Comparison of ENCODE assay signal across 27 mouse cellular contexts in genomic region chr1:168178611-168179010, GRCm38 (mm10).
DNase-seq lines count a peak whose midpoint lies in the region; ATAC-seq and TF ChIP-seq lines count a peak whose summit lies in the region.
"Had no signal": no experiment of that assay in that cellular context is flagged by ENCODE, and none has a peak within 500 bp of the region (broad histone marks: within the 10 kb centered on the region; RNA-seq: fewer than 3 reads in every experiment).

No protein-coding gene starts in this region.

- TF ChIP-seq EP300 in lung, postnatal 0 days (IDR thresholded peaks at IDR 0.05) = no peak
- peak; percentile 69; the same call in 1 of the 2 replicates for TF ChIP-seq EP300 in heart, postnatal 0 days (IDR thresholded peaks at IDR 0.05; ENCODE audit: low read depth)

- H3K27me3 ChIP-seq in lung, postnatal 0 days (replicated peaks; ENCODE audit: insufficient read depth, low read length) = no peaks in the 10 kb centered on the region
- H3K27me3 ChIP-seq in heart, postnatal 0 days (ENCODE audit: control insufficient read depth, insufficient read depth, low read length) = no peaks in the 10 kb centered on the region
- H3K27me3 ChIP-seq: CH12.LX; embryonic facial prominence, embryonic 15.5 days; hindbrain, embryonic 13.5 days; kidney, embryonic 15.5 days; liver, embryonic 13.5 days; midbrain, embryonic 15.5 days; neural tube, embryonic 12.5 days; Patski had no signal

- no peak for ATAC-seq in lung, postnatal 0 days
- ATAC-seq in heart, postnatal 0 days (ENCODE audit: insufficient read depth, low read depth) = no peak; the same call in 1 of the 2 replicates
- ATAC-seq: forebrain, embryonic 14.5 days; midbrain, embryonic 15.5 days; Patski had no signal

- no peak overlapping the region for H3K4me2 ChIP-seq in lung, postnatal 0 days (replicated peaks; ENCODE audit: low read depth, low read length)
- no peak overlapping the region for H3K4me2 ChIP-seq in heart, postnatal 0 days (ENCODE audit: low read depth, low read length)
- H3K4me2 ChIP-seq: embryonic facial prominence, embryonic 15.5 days; hindbrain, embryonic 13.5 days; kidney, embryonic 15.5 days; liver, embryonic 13.5 days; midbrain, embryonic 15.5 days; neural tube, embryonic 12.5 days had no signal

- H3K4me3 ChIP-seq in lung, postnatal 0 days (ENCODE audit: low read depth, low read length) = no peak overlapping the region
- no peak overlapping the region for H3K4me3 ChIP-seq in lung, adult 2 months (replicated peaks; ENCODE audit: extremely low read depth, low read depth, low read length)
- no peak overlapping the region for H3K4me3 ChIP-seq in heart, postnatal 0 days (ENCODE audit: low read depth, low read length)
- H3K4me3 ChIP-seq: embryonic facial prominence, embryonic 15.5 days; hindbrain, embryonic 13.5 days; kidney, embryonic 15.5 days; left cerebral cortex, adult 2 months; liver, embryonic 13.5 days; midbrain, embryonic 15.5 days; neural tube, embryonic 12.5 days had no signal

- H3K9me3 ChIP-seq in lung, postnatal 0 days (ENCODE audit: low read length) = no peaks in the 10 kb centered on the region
- H3K9me3 ChIP-seq in heart, postnatal 0 days (replicated peaks; ENCODE audit: control insufficient read depth, low read length) = no peaks in the 10 kb centered on the region
- H3K9me3 ChIP-seq: embryonic facial prominence, embryonic 15.5 days; hindbrain, embryonic 13.5 days; kidney, embryonic 15.5 days; liver, embryonic 13.5 days; midbrain, embryonic 15.5 days; neural tube, embryonic 12.5 days had no signal

- H3K36me3 ChIP-seq in lung, postnatal 0 days (ENCODE audit: insufficient read depth, low read length) = 0 out of 2 replicates have a peak, but pooled peaks cover 12% of the 10 kb centered on the region
- H3K36me3 ChIP-seq in heart, postnatal 0 days (replicated peaks; ENCODE audit: control insufficient read depth, insufficient read depth, low read length) = peaks cover 23% of the 10 kb centered on the region
- H3K36me3 ChIP-seq: G1E had no signal

- H3K4me1 ChIP-seq in lung, postnatal 0 days (ENCODE audit: insufficient read depth, low read depth, low read length) = no peaks in the 10 kb centered on the region
- no peaks in the 10 kb centered on the region for H3K4me1 ChIP-seq in lung, adult 2 months (ENCODE audit: control insufficient read depth, insufficient read depth, low read length)
- peaks cover 35% of the 10 kb centered on the region for H3K4me1 ChIP-seq in heart, postnatal 0 days (ENCODE audit: control insufficient read depth, insufficient read depth)
- H3K4me1 ChIP-seq: hindbrain, embryonic 13.5 days; liver, embryonic 13.5 days; midbrain, embryonic 15.5 days; neural tube, embryonic 12.5 days had no signal

- H3K27ac ChIP-seq in lung, postnatal 0 days (ENCODE audit: low read length) = no peak overlapping the region
- peak overlapping the region; percentile 78 for H3K27ac ChIP-seq in heart, postnatal 0 days (ENCODE audit: low read depth)
- H3K27ac ChIP-seq: embryonic facial prominence, embryonic 15.5 days; hindbrain, embryonic 13.5 days; left cerebral cortex, adult 2 months; liver, embryonic 13.5 days; midbrain, embryonic 15.5 days; neural tube, embryonic 12.5 days had no signal

- H3K9ac ChIP-seq in lung, postnatal 0 days (replicated peaks; ENCODE audit: low read depth) = no peak overlapping the region
- no peak overlapping the region for H3K9ac ChIP-seq in heart, postnatal 0 days (replicated peaks; ENCODE audit: low read depth, low read length)
- H3K9ac ChIP-seq: embryonic facial prominence, embryonic 15.5 days; hindbrain, embryonic 13.5 days; kidney, embryonic 15.5 days; liver, embryonic 13.5 days; midbrain, embryonic 15.5 days; neural tube, embryonic 12.5 days had no signal

- no peak for TF ChIP-seq CTCF in lung, postnatal 0 days (IDR thresholded peaks at IDR 0.05)
- no peak for TF ChIP-seq CTCF in lung, adult 2 months (IDR thresholded peaks at IDR 0.05; ENCODE audit: insufficient read depth, low read length)
- no peak for TF ChIP-seq CTCF in heart, postnatal 0 days (IDR thresholded peaks at IDR 0.05; ENCODE audit: low read depth)

- WGBS in lung, postnatal 0 days = 65% methylated on average over 1 of the region's 1 CpGs
- WGBS in lung, adult 2 months = 93% methylated on average over 1 of the region's 1 CpGs
- 85% methylated on average over 1 of the region's 1 CpGs for WGBS in heart, postnatal 0 days

- DNase-seq in heart, adult 8-10 months (ENCODE audit: low spot score) = peak; percentile 33
- no peak for DNase-seq in heart, postnatal 4 days
- peak; percentile 17 for DNase-seq in lung, postnatal 0 days (ENCODE audit: low spot score)
- no peak for DNase-seq in lung, adult 2 months
- peak; percentile 53 for DNase-seq in heart, postnatal 0 days (ENCODE audit: low spot score)
- DNase-seq in right cerebral cortex, adult 2 months (ENCODE audit: low spot score in 2 of 2) = no peak
- no peak for DNase-seq in left cerebral cortex, adult 18-20 months (ENCODE audit: low spot score in 2 of 2)
- DNase-seq: adrenal gland, postnatal 36 days; B cell, adult 2 months; cerebellum, adult 9-11 months; gastrocnemius, postnatal 10 days; kidney, postnatal 4 days; layer of hippocampus, adult 9-11 months; liver, embryonic 13.5 days; lung, postnatal 4 days; right cerebral cortex, postnatal 4 days; thymus, postnatal 14 days had no signal

- TF ChIP-seq POLR2A in lung, adult 2 months (IDR thresholded peaks at IDR 0.05; ENCODE audit: borderline replicate concordance, extremely low read depth, low read depth, low read length) = no peak

Comparison
In these comparisons a context has a peak if more than half of its experiments do, and no peak if none do; other contexts are left out.
1. DNase-seq: peak in heart, adult 8-10 months (single experiment), lung, postnatal 0 days (single experiment) and heart, postnatal 0 days (single experiment); none in heart, postnatal 4 days (single experiment), lung, adult 2 months (single experiment), right cerebral cortex, adult 2 months (0 of 2) and left cerebral cortex, adult 18-20 months (0 of 2).